Mouse (Mus musculus): ENCODE measurements around the gene Wbp2.
A peak's percentile ranks its signal among the peaks of the same experiment; 100 is the strongest.

The Wbp2 gene

DNA sequence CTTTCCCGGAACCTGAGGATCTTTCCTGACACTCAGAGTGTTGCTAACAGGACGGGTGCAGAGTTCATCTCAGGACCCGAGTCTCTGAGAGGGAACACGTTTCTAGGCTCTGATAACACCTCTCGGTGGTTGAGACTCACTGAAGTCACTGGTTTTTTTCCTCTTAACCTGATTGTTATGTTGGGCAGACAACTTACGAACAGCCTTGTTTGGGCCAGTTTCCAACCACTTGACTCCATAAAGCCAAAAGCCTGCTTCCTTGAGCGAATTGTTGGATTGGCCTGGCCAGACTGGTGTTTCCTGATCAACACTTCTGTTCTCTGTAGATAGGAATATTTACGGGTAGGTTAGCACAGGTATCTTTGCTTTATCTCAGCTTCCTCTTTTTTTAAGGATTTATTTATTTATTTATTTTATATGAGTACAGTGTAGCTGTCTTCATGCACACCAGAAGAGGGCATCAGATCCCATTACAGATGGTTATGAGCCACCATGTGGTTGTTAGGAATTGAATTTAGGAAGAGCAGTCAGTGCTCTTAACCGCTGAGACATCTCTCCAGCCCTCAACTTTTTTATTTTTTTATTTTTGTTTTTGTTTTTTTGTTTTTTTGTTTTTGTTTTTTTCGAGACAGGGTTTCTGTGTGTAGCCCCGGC lies 2.1 kb upstream of the Wbp2 start:
- no peak for DNase-seq

DNA sequence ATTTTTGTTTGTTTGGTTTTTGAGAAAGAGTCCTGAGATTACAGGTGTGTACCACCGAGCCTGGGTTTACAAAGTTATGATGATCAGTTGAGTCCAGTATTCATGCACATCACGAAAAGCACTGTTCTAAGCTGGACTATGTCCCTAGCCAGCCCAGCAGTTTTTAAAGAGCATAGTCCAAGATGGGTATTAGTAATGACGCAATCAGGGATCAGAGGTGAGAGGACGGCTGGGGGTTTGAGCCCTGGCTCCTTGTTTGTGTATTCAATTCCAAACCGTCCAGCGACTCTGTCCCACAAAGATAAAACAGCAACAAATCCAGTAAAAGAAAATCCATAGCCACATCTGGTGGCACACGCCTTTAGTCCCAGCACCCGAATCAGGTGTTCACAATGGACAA lies 1.4 kb upstream of the Wbp2 start:
- no peak for DNase-seq

DNA sequence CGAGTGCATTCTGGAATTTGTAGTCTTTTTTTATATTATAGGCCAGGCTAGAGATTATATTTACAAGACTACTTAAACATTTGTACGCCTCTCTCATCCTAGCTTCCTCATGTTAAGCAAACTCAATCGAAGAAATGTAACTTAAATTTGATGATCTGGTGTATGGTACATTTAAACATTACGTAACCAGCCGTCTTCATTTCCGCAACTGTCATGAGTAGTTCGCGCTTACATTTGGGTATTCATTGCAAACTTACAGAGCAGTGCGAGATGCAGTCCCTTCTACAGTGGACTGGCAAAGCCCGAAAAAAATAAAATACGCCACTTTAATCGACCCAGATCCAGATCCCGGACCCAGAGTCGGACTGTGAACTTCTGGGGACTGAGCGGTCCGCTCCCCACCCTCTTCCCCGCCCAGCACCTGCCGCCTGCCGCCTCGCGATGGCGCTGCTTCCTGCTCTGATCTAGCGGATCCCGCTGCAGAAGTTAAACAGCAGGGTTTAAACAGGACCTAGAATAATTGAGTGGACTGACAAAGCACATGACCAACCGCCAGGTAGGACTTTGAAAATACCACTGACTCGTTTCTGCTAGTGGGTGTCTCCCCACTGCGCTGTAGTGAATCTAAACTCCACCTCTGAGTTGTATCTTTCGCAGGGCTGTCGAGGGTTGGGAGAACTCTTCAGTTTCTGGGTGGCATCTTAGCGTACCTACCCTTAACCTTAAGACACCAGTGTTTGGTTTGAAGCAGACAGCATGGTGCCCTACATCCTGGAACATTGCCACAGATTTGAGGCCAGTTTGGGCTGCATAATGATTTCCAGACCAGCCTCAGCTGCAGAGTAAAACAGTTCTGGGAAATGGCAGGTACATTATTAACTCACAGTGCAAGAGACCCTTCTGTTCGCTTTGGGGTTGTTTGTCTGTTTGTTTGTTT lies 667 bp upstream of the Wbp2 start:
- DNase-seq, result peak; percentile 90

DNA sequence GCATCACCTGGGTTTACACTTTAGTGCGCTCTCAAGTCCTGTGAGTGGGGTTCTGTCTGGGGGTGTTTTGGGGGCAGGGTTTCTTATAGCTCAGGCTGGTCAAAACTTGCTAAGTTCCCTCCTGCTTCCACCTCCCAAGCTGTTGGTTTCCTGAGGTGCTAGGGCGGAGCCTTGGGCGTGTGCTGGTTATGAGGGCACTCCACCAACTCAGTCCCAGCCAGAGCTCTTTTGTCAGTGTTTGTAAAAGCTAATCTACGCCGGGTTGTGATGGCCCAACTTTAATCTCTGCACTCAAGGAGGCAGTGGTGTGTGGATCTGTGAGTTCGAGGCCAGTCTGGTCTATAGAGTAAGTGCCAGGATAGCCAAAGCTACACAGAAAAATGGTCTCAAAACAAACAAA lies 2.6 kb downstream of the Wbp2 start:
- DNase-seq, result no peak

DNA sequence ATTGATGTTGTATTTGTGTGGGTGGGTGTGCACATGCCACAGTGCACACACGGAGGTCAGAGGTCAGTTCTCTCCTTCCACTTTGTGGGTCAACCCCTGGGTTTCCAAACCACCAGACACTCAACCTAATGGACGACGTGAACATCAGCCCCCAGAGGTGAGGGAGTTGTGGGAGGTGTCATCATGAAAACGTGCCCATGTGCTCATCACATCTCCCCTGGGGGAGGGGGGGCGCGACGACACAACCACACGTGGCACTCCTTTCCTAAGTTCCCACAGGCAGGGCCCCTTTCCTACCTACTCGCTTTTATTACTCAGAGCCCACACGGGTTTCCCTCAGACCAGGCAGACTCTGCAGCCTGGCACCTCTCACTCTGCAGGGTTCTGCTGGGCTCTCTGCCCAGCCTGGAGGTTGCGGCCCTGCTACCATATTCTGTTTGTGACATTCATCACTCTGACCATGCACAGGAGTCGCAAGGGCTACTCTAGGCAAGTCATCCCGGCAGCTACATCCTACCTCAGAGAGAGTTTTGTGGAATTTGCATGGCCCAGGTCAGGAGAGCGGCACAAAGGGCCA lies 3.6 kb downstream of the Wbp2 start:
- DNase-seq, result no peak

DNA sequence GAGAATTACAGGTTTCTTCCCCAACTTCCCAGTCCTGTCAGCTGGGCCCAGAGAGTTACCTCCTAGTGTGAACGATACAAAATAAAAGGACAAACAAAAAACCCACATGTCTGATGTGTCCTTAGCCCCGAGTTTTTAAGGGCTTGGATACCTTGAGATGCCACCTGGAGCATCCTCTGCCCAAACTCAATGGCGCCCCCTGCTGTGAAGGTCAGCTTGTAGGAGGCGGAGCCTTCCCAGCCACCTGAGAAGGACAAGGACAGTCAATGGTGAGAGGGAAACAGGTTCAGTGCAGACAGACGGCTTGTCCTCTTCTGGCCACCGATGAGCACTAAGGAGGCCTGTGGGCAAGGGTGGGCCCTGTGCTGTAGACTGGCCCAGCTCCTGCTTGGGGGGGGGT lies 5.7 kb downstream of the Wbp2 start:
- DNase-seq, result no peak

DNA sequence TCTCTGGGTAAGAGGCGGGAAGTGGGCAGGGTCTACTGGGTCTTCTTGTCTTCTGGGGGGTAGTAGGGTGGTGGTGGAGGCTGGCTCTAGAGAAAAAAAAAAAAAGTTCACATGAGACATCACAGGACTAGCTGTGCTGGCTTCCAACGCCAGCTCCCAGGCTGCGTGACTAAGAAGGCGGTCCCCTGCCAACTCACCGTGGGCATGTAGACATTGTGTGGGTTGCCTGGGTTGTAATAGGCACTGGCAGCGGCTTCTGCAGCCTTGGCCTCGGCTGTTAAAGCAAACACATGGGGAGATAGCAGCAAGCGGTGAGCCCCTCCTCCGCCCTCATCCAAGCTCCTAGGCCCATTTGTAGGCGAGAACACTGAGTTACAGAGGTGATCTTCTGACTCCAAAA lies 7.3 kb downstream of the Wbp2 start:
- no peak for DNase-seq

DNA sequence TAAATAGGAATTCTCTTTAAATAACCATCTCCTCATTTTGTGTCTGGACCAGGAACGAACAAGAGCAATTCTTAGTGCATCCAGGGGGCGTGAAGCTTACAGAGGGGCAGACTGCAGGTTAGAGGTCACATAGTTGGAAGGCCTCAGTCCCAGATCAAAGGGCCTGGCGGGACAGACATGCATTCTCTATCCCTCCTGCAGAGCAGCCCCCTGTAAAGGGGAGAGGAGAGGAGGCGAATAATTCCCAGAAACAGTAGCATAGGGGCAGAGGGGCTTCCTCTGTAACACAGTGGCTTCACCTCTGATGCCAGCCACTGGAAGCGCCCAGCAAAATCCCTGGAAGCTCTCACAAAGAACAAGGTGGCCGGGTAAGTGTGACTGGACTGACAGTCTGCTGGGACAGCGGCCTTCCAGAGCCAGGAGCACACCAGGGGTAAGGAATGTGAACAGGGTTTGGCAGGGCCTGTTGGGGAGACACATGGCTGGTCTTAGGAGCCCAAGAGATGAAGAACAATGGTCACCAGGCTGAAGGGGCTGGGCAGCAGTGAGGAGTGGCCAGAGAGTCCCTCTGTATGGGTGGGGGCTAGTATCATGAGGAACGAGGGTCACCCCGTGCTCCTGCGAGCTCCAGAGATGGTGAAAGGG lies 8.0 kb downstream of the Wbp2 start:
- no peak for DNase-seq

DNA sequence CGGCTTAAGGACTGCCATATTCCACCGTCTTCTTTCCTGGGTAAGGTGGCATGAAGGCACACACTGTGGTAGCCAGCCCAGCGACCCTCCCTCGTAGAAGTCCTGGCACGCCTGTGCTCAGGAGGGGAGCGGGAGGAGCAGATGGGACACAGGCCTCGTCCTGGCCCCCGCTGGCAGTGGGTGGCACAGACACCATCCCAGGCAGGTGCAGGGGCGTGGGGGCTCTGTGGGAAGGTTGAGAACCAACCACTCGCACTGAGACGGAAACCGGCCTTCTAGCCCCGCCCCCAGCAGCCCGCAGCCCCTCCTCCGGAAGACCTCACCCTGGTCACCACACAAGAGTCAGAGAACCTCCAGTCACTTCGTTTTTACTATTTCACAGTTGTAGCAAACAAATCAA lies 8.6 kb downstream of the Wbp2 start:
- DNase-seq, result peak; percentile 55

DNA sequence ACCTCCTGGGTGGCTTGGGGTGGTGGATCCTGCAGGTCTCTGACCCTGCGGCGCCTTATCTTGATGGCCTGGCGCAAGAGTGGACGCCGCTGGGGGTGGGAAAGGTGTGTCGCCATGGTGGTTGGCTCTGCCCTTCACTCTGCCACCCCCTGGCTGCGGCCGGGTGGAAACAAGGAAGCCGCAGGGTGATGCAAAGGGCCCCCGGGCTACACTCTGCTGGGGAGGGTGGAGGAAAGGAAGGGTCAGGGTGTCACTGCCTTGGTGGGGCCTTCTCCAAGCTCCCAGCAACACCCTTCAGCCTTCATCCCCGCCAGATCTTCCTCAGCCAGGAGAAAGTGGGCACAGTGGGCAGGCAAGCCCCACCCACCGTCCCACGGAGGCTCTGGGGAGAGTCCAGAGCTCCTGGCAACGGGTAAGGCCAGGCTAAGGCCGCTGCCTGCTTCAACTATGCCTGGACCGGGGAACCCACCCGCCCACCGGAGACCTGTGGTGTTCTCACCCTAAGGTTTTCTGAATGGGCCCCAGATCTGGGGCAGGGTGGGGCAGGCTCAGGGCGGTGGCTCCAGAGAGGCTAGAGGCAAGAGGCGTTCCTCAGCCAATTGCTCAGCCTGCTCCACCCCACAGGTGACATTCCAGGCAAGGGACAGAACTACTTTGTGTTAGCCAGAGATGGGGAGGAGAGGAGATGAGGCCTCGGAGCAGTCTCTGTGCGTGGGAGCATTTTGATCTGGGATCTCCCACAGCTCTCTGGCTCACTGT lies 9.2 kb downstream of the Wbp2 start, which contains the start of gene Unc13d:
Gene Unc13d (minus strand): TSS at position 516 of the 759 bp plus-strand sequence.
- DNase-seq, result no peak

DNA sequence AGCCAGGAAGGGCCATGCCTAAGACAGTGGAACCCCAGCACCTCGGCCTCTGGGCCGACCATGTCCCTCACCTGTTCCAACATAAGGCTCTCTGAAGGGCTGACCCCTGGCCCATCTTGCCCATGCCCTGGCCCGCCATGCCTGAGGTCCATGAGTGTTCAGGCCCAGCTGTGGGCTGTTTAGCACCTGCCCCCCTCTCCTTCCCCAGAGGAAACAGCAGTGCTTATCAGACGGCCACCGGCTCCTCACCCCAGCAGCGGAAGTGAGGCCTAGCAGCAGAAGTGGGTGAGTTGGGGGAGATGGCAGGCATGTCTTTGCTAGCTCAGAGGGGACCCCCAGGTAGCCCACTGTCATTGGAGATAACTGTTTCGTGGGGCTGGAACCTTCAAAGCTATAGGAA lies 10.0 kb downstream of the Wbp2 start:
- no peak for DNase-seq

DNA sequence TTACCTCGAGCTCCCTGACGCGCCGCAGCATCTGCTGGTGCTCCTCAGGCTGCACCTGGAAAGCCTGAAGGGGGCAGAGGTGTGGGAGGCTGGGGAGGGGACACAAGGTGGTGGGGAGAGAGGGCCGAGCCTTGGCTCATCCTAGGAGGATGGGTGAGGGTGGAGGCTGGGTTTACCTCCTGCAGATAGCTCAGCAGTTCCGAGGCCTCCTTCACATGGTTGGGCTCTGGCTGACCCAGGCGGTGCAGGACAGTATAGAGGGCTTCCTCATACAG lies 10.6 kb downstream of the Wbp2 start:
- DNase-seq, result no peak

DNA sequence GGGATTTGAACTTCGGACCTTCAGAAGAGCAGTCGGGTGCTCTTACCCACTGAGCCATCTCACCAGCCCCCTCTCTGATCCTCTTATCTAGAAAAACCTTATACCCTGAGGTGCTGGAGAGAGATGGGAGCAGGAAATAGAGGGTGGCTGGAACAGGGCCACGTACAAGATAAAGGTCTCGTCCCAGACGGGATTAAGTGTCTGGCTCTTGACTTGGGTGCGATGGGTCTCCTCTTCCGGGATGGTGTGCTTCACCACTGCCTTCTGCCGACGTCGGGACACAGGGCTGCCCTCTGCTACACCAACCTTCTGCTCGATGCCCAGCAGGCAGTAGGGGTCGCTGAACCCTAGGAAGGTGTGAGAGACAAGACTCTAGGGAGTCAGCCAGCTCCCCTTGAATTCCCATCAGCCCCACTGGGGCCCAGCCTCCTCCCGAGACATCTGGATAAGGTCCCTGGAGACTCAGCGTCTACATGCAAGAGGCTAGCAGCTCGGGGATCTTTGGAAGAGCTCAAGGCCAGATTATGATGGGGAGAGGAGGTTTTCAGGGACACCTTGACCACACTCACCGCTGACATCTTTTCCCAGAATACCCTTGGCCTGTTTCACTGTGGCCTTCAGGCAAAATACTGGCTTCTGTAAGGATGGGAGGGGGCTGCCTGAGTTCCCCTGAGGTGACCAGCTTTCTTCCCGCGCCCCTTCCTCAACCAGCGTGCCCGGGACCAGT lies 11.1 kb downstream of the Wbp2 start:
- peak; percentile 38 for DNase-seq

DNA sequence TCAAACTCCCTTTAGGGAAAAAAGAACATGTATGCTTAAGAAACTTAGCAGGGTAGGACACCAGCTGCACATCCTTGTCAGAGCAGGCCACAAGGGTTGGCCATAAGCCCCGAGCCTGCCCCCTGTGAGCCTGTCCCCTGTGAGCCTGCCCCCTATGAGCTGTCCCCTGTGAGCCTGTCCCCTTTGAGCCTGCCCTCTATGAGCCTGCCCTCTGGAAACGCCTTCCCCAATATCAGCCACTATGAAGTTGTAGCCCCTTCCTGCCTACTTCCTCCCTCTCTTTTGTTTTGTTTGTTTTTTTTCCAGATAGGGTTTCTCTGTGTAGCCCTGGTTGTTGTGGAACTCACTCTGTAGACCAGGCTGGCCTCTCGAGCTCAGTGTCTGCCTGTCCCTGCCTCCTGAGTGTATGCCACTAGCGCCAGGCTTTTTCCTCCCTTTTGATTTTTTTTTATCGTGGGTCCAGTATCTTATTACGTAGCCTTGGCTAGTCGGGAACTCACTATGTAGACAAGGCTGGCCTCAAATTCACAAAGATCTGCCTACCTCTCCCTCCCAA lies 12.3 kb downstream of the Wbp2 start:
- DNase-seq, result no peak

DNA sequence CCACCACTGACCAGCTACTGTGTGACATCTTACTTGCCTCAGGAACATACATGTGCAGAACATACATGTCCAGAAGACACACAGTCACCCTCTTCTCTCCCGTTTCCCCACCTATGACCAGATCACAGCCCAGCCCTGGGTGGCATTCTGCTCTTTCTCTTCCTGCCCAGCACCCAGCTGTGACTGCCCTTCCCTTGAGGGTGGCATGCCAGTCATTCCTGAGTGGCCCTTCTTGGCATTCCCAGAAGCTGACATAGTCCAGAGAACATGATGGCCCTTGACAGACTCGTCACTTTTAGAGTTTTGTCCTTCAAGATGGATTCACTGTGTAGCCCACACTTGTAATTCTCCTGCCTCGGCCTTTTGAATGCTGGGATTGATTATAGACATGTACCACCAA lies 14.2 kb downstream of the Wbp2 start:
- DNase-seq, result no peak

DNA sequence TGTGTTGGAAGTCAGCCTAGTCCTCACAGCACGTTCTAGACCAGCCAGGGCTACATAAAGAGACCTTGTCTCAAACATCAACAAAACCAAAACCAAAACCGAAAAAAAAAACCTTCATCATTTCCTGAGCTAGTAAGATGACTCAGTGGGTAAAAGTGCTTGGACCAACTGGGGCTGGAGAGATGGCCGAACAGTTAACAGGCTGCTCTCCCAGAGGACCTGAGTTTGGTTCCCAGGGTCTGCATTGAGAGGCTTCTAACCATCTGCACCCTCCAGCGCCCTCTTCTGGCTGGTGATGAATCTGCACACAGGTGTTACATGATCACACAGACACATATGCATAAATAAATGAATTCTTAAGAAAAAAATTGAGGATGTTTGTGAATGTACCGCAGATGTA lies 15.3 kb downstream of the Wbp2 start:
- peak; percentile 41 for DNase-seq

DNA sequence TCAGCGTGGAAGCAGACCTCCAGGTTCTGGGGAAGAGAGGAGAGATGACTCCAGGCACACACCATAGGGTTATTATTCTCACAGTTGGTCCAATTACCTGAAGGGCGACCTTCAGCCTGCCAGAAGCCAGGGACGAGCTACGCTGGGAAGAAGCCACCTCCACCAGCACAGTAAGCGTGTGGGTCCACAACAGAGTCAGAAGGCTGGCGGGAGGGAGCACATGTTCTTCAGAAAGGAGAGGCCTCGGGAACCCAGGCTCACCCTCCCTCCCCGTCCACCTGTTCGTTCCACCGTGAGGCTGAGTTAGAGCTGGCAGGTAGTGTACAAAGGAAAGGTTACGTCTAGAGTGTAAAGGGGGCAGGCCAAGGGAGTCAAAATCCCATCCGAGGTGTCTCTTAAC lies 21.4 kb downstream of the Wbp2 start:
- DNase-seq, result no peak

DNA sequence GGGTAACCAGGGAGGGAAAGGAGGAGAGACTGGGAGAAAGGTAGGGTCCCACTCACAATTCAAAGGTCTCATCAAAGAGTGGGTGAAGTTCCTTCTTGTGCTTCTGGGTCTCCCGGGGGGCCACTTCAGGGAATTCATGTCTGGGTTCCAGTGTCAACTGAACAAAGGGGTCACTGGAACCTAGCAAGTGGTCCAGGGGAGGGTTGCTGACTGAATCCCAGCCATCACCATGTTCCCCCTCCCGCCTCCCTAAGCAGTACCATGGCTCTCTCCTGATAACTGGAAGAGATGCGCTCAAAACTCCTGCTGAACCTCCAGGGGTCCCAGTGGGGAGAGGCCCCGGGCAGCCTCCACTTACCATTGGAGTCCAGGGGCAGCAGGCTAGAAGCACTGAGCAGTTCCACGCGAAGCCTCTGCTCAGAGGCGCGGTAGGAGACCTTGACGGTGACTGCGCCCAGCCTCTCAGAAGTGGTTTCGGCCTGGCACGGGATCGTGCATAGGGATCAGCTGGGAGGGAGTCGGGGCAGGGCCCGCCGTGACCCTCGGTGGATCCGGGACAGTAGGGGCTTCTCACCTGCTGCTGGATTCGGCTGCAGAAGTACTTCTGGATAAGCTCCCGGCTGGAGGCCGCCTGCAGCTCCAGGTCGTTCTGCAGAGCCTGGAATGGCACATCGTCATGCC lies 22.5 kb downstream of the Wbp2 start:
- no peak for DNase-seq

DNA sequence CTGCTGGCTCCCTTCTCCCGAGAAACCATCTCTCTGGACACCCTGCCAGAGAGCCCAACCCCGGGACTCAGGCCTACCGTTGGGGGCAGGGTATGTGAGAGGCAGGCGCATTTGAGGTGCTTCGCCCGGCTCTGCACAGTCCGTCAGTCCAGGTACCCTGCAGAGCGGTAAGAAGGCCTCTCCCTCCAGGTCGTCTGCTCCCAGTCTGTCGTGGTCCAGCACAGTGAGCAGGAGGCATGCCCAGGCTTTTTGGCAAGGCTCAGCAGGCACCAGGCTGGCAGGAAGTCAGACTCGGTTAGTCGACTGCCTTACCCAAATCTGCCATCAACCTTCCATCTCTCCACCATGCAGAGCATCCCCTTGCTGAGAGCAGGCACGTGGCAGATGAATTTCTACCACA lies 23.2 kb downstream of the Wbp2 start:
- no peak for DNase-seq

DNA sequence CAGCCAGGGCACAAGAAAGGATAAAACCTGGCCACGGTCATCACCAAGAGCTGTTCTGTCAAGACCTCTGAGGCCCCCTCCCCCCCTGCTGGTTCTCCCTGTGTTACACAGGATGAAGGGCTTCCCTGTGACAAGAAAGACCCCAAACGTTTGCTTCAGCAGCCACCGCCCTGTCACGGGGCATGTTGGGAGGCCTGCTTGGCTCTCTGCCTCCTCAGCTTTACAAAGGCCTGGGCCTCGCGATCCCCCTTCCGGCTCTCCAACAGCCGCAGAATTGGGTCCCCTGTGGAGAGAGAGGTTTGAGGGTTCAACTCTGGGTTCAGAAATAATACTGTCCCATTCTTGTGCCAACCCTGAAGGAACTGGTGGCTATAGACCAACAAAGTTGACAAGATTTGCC lies 24.3 kb downstream of the Wbp2 start:
- no peak for DNase-seq

DNA sequence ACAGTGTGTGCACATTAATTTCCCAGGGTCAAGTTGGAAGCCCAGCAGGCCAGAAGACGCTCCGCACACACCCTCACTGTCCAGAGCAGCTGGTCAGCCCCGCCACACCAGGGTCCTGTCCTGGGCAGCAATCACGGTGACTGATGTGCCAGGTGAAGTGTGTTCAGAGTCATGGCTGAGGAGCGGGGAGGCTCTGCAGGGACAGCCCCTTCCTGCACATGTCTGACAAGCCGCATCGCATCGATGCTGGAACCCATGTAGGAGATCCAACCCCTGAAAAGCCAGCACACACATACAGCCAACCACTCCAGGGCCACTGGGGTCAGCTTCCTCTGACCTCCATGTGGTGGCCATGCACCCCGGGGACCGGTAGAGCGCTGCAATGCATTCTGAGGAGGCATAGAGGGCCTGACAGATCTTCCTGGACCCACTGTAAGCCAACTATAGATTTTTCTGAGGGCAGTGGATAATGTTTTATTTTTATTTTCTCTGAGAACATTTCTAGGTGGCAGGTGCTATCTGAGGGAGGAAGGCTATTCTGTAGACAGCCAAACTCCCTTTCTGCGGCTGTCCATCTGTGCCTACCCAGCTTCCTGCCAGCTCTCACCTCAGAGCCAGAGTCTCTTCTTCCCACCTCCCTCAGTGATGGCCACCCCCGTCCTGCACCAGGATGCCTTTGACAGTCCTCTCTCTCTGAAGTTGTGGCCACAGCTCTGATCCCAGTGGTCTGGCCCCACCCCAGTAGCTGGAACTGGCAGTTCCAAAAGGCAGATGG lies 25.0 kb downstream of the Wbp2 start:
- no peak for DNase-seq

All from retina, postnatal 1 day (tissue).